Mouse (Mus musculus) cerebellum, postnatal 14 days (tissue): Measurements from ENCODE around the gene Hist1h4m.
"Not testable (repeated sequence)": the region's sequence is repeated elsewhere in the genome, so short reads cannot be mapped to it uniquely, and the experiment has no call there.

Source experiments
- DNase-seq, 2 experiments: peaks; one replicate each; pipeline ENCODE4 v3.0.0; 2021; ENCODE audit warnings: mixed read lengths in 2 of 2

The Hist1h4m gene

DNA sequence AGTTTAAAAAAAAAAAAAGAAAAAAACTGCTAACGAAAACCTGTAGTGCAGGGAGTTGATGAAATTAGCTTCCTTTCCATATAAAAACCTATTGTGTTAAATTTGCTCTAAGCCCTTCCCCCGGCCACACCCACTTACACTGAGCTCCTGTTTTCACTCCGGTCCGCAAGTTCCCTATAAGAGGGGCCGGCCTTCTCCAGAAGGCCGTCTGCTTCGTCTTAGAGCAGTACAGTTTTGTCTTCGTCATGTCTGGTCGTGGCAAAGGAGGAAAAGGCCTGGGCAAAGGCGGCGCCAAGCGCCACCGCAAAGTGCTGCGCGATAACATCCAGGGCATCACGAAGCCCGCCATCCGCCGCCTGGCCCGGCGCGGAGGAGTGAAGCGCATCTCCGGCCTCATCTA is at the start of gene Hist1h4m:
Gene Hist1h4m (plus strand): TSS at position 208 of the 400 bp plus-strand sequence.
- DNase-seq, result peak; percentile 18 to 58

DNA sequence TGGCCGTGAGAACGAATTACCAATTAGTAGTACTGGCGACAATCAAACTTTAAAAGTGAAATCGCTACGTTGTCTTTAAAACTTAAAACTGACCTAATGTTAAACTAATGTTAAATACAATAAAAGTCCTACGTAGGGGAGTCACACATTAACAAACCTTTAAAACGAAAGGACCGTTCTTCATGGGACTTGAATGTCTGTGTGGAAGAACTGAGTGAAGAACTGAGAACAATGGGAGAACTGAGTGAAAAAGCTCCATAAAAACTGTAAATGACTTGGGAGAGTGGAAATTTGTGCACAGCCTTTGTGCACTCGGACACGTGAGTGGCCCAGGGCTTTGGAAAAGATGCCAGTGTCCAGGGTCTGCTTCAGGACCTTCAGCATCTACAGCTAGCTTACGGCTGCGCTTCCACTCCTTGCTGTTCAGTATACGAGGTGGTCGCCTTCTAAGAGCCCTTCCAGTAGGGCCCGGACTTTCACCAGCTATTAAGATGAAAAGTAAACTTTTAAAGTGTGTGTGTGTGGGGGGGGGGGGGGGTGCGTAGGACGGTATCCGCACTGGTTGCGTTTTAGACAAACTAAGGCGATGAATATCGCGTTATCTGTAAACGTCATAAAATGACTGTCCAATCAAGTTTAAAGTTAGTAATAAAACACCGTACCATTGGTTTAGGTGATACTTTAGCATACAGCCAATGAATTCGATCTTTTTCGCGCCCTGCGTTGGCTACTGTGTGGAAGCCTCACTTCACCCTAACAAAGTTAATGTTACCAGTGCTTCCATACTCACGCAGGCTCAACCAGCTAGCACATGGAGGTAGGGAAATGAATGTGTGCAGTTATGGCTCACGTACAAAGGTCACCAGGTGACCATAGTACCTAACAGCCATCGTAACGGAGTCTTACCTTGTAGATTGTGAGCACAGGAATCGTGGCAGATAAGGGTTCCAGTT is 32.5 kb upstream of the Hist1h4m start:
- peak; percentile 75 to 76 for DNase-seq

DNA sequence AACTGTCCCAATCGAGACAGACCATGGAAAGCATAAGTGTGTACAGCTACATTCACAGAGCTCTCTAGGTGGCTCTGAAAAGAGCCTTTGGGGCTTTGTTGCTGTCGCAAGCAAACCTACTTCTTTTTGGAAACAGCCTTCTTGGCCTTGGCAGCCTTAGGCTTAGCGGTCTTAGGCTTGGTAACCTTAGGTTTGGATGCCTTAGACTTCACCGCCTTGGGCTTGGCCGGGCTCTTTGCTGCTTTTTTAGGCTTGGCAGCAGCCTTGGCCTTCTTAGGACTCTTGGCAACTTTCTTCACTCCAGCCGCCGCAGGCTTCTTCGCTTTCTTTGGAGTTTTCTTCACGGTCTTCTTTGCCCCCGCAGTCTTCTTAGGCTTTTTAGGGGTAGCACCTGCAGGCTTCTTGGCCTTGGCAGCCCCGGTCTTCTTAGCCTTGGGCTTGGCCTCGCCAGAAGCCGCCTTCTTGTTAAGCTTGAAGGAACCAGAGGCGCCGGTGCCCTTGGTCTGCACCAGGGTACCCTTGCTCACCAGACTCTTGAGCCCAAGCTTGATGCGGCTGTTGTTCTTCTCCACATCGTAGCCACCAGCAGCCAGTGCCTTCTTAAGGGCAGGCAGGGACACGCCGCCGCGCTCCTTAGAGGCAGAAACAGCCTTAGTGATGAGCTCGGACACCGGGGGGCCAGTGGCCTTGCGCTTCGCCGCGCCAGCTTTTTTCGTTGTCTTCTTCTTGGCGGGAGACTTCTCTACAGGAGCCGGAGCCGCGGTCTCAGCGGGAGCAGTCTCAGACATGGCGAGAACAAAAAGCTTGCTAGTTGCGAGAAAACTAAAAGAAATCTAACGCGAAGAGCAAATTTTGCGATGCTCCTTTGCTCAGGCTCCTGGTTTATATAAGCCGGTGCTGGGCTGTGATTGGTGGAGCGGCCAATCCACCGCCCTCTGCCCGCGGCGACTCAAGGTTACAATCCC is 31.5 kb upstream of the Hist1h4m start, which contains the start of gene Hist1h1b:
Gene Hist1h1b (minus strand): TSS at position 859 of the 965 bp plus-strand sequence.
- DNase-seq, result peak; percentile 55 to 57

DNA sequence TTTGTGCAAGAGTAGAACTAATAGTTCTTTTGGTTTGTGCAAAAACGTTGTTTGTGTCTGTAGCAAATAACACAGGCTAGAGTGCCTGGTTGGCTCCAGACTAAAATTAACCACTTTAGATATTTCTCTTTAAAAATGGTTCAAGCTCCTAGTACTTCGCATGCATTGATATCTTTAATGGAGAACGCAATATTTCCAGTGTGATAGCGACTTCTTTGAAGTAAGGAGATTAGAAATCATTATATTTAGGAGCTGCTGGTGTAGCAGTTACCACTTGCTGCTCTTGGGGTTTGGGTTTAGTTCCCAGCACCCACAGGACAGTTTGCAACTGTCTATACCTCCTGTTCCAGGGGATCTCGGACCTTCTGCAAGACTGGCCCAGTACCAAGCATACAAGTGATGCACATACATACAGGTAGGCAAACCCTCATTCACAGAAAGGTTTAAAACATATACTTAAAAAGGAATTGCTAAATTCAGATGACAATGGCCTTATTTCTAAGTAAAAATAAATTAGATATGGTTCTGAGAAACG is 30.5 kb upstream of the Hist1h4m start:
- no peak for DNase-seq

DNA sequence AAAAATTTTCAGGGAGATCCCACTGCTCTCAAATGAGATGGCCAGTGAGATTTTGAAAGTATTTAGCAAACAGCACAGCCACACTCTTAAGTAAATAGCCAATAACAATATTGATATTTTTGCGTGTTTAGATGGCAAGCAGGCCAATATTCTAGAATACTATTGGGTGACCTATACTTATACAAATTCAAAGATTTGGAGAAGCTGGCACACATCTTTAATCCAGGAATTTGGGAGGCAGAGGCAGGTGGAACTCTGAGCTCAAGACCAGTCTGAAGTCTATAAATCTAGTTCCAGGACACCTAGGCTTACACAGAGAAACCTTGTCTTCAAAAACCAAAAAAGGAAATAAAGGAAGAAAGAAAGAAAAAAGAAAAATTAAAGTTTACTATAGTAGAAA is 29.9 kb upstream of the Hist1h4m start:
- no peak for DNase-seq

DNA sequence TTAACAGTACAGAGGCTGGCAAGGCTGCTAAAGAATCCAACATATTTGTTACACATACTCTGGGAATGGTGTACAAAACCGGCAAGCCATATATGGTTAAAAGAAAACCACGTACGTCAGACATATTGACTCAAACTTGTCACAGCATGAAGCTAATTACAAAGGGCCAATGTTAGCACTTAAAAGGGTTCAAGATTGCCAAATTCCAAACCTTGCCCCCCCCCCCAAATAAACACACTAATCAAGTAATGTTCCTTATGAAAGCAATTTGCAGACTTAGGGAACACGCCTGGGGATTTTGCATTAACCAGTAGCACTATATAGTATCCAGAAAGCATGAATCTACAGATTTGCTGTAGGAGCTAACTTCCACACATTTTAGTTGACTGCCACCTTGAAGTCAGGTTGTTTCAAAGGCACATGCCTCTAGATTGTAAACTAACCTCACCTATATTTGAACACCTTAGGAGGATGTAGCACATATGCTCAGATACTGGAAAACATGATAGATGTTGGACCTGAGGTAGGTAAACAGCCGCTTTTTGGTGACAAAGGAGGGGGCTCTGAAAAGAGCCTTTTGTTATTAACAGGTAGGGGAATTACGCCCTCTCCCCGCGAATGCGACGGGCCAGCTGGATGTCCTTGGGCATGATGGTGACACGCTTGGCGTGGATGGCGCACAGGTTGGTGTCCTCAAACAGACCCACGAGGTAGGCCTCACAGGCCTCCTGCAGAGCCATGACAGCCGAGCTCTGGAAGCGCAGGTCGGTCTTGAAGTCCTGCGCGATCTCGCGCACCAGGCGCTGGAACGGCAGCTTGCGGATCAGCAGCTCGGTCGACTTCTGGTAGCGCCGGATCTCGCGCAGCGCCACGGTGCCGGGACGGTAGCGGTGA is 28.9 kb upstream of the Hist1h4m start:
- peak; percentile 18 to 21 for DNase-seq

DNA sequence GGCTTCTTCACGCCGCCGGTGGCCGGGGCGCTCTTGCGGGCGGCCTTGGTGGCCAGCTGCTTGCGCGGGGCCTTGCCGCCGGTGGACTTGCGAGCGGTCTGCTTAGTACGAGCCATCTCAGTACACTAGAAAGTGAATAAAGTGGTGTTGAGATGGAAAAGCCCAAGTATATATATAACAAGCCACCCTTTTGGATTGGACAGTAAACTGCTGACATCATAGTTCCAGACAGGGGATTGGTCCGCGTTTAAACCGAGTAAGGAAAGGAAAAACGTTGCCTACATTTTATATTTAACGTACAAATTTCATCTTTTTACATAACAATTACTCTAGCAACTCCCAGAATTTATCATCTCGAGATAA is 28.3 kb upstream of the Hist1h4m start, which contains the start of gene Hist1h3i:
Gene Hist1h3i (minus strand): TSS at position 116 of the 363 bp plus-strand sequence.
- DNase-seq, result peak; percentile 24 to 74

DNA sequence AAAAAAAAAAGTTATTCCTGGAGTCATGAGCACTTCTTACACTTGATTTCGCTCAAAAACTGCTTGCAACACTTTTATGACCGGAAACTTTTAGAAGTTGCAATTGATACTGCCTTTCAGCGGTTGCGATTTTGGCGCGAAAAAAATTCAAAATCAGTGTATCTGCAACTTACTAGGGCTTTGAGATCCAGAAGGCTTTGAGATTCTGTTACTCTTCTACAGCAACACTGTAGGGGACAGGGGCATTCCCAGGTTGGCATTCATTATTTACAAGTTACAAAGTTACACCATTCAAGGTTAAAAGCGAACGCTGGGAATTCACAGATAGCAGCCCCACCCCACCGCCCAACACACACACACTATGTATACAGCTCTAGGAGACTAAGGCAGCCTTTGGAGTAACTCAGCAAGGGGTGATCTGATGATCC is 27.8 kb upstream of the Hist1h4m start:
- DNase-seq, result peak; percentile 23 to 36

DNA sequence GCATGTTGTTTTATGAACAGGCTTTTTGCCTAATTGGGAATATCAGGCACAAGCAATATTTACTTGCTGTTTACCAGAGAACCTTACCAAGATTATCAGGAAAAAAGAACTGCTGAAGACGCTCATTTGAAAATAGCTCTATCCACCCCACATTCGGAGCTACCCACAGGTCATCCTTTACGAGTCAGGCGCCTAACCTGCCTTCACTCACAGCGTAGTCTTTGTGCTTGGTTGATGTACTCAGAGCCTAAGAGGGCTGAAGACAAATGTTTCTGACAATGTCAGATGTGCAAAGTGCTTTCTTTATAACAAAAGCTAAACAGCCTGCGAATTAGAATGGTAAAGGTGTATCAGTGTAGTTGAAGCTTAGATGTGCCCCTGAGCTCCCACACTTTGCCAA is 27.2 kb upstream of the Hist1h4m start:
- no peak for DNase-seq

DNA sequence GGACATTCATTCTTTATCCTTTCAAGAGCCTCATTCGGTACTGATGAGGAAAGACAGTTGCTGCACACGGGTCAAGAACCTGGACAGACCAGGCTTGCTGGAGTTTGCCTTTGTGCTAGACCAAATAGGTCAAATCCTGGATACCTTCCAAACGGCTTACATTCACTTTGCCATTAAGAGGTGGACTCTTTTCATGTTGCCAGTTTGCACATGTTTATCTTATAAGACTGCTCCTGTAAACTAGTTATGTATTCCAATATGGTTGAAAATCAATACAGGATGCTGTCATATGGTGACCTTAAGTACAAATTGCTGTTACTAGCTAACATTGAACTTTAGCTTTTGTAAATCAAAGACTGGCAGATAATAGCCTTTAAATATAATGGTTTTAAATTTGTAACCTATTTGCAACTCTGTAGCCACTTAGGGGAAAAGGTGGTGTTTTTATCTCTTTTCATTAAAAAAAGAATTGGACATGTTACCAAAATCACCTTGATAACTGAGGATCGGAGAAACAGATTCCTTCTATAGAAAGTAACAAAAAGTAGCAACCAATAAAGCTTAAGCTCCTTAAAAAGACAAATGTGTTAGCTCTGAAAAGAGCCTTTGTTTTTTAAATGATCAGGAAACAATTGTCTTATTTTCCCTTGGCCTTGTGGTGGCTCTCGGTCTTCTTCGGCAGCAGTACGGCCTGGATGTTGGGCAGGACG is 25.2 kb upstream of the Hist1h4m start:
- DNase-seq, result no peak

DNA sequence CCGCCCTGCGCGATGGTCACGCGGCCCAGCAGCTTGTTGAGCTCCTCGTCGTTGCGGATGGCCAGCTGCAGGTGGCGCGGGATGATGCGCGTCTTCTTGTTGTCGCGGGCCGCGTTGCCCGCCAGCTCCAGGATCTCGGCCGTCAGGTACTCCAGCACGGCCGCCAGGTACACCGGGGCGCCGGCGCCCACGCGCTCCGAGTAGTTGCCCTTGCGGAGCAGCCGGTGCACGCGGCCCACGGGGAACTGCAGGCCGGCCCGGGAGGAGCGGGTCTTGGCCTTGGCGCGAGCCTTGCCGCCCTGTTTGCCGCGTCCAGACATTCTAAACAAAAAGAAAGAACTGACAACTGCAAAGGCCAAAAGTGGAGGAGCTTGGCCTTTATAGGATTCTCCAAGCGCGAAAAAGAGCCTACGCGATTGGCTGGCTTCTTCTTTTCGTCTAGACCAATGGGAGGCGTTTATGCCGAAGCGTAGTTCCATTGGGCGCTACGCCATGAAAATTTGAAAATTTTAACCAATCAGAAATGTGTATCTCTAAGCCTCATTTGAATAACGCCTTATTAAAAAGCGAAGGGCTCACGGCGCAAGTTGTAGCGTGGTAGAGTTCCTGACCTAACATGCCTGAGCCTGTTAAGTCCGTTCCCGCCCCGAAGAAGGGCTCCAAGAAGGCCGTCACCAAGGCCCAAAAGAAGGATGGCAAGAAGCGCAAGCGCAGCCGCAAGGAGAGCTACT is 24.5 kb upstream of the Hist1h4m start, which contains the start of the genes Hist1h2an and Hist1h2bp:
Gene Hist1h2an (minus strand): TSS at position 320 of the 731 bp plus-strand sequence.
Gene Hist1h2bp (plus strand): TSS at position 563 of the 731 bp plus-strand sequence.
- peak; percentile 92 to 97 for DNase-seq

DNA sequence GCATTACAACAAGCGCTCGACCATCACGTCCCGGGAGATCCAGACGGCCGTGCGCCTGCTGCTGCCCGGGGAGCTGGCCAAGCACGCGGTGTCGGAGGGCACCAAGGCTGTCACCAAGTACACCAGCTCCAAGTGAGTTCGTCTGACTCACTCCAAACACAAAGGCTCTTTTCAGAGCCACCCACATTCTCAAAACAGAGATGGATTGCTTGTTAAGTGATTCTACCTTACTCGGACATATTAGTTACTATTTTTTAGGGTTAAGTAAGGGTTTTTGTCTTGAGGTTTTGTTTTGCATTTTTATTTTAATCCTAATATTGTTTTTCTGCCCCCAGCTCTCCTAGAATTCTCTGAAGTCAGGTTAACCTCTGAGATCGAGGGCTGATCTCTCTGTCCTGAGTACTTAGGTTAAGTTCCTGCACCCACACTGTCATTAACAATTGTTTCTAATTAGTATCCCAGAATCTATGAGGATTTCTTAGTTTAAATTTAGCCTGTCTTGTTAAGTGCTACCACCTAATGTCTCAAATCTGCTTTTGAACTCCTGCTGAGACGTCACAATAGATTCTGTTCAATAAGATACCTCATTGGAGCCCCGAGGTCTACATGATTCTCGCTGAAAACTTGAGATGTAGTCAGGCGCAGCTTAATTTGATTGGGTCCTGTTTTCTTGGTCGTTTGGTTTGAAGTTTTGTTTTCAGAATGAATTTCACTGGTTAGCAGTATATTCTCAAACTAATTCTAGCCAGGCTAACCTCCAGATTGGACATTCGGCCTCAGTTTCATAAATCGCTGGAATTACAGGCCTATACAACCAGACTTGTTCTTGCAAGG is 23.6 kb upstream of the Hist1h4m start:
- DNase-seq, result no peak

DNA sequence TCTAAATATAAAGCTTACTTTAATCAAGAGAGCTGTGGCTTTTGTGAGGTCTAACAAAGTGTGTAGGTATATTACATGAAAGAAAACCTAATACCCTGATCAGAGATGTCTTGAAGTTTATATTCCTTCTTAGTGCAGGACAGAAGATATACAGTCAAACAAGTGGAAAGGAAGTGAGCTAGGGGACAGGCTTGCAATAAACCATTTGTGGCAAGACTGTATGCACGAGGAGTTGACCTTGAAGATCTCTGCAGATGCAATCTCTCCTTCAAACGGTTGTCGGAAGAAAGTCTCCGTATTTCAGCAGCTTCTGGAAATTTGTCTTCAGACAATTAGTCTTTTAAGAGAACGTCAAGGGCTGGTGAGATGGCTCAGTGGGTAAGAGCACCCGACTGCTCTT is 21.6 kb upstream of the Hist1h4m start:
- DNase-seq, result no peak

DNA sequence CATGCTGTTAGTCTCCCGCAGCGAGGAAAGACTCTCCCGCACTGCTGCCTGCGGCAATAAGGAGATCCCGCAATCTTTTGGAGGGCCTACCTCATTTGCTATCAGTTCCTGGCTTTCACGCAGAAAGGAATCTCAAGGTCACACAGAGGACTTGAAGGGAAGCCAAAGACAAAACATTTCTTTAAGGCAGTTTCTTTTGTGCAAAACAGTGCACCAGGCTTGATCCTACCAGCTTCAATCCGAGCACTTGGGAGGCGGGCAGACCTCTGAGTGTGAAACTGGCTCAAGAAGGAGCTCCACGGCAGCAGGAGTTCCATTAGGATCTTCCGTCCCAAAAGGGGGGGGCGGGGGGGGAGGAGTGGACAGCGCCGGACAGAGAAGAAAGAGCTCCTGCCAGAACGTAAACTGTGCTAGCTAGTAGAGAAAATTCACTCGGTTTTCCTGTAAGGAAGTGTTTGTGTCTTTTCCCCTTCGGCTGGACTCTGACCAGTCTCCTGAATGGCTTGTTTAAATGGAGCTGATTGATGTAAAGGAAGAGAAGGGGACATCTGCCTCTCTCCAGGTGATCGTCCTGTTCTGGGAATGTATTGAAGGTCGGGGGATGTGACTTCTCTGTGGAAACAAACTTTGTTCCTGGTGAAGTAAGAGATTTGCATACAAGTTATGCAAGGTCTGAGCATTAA is 20.8 kb upstream of the Hist1h4m start:
- peak; percentile 8 to 9 for DNase-seq

DNA sequence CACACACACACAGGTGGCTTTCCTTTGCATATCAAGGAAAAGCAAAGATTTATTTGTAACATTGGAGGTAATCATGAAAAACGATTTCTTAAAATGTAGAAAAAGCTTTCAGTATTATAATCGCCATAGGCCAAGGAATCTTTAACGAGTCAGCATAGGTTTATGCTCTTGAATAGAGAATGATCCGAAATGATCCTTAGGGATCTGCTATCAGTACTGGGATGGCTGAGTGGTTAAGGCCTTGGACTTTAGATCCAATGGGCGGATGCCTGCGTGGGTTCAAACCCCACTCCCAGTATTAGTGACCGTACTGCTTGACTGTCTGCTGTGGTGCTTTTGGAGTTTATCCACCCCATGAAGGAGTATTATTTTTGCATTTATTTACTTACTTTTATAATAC is 16.0 kb upstream of the Hist1h4m start:
- no peak for DNase-seq

DNA sequence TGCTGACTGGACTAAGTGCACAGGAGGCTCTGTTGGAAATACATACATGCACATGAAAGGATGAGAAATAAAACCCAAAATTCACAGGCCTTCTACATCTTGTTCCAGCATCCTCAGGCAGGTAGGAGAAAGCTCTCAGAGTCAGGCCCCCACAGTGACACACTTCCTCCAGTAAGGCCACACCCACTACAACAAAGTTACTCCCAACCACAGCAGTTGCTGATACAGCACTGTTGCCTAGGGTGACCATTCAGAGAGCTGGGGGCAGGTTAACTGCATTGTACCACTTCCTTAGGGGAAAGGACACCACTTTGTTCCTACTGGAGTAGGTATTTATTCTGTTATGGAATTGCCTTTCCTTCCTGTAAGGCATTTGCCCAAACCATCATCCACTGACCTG is 14.4 kb upstream of the Hist1h4m start:
- DNase-seq, result not testable (repeated sequence)

DNA sequence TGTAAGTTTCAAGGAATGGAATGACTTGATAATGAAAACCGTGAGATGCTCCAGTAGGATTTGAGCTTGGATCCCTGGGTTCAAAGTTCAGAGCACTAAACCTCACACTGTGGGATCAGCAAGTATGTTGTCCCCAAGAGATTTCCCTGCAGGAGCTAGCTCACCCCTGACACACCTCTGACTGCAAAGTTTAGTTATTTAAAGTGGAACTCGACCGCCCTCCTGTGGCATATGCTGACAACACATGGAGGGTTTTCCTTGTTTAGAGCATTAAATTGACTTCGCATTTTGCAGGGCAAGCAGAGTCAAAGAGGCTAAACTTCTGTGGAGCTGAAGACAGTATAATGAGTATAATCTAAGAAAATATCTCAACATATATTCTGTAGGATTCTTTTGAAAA is 8.5 kb upstream of the Hist1h4m start:
- not testable (repeated sequence) for DNase-seq

DNA sequence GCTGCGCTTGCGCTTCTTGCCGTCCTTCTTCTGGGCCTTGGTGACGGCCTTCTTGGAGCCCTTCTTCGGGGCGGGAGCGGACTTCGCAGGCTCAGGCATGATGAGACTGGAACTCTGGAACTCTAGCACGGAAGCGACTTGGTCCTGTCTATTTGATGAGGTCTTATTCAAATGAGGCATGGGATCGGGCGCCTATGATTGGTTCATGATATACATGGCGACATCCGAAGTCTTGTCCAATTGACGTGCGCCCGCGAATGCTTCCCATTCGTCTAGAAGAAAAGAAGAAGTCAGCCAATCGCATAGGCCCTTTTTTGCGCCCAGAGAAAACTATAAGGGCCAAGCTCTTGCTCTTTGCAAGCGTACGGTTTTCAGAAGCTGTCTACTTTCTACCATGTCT is 1.5 kb upstream of the Hist1h4m start, which contains the start of the genes Hist1h2bq and Hist1h2ao:
Gene Hist1h2bq (minus strand): TSS at position 125 of the 400 bp plus-strand sequence.
Gene Hist1h2ao (plus strand): TSS at position 393 of the 400 bp plus-strand sequence.
- DNase-seq, result not testable (repeated sequence)
